Mouse (Mus musculus) bone marrow, adult 2 months (tissue): ENCODE results near the gene Trim47.

Source experiments
- CTCF ChIP-seq: fragments of 200-500 bp; IDR thresholded peaks from 2 replicates; pipeline ENCODE4 v1.5.1; 2011; ENCODE audit warnings: low read length, control low read depth; ENCODE audit not compliant: control insufficient read depth, insufficient read depth
- POLR2A ChIP-seq: fragments of 200-500 bp; IDR thresholded peaks from 2 replicates; pipeline ENCODE4 v1.6.1; 2011; ENCODE audit warnings: low read depth, mild to moderate bottlenecking, control low read depth, low read length, borderline replicate concordance; ENCODE audit not compliant: control insufficient read depth

GRCm38 (mm10) chr11:116163002-116163401 is 36.0 kb upstream of the Trim47 start:
- TF ChIP-seq POLR2A (no peak), CTCF (no peak)
